Mouse (Mus musculus): ENCODE data around the gene Cdh5.
"Not testable (repeated sequence)": the region's sequence is repeated elsewhere in the genome, so short reads cannot be mapped to it uniquely, and the experiment has no call there.

The Cdh5 gene

DNA sequence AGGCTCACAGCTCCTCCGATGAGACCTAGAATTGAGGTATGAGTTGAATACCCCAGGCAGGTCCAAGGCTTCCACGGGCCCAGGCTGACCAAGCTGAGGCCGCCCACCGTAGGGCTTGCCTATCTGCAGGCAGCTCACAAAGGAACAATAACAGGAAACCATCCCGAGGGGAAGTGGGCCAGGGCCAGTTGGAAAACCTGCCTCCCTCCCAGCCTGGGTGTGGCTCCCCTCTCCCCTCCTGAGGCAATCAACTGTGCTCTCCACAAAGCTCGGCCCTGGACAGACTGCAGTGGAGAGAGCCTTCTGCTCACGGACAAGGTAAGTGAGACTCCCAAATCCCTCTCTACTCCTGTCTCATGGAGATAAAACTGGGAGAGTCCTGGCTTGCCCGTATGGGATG, at the start of gene Cdh5:
TSS of gene Cdh5 (plus strand) at position 211 of the 400 bp plus-strand sequence.
- peak; percentile 88 for DNase-seq

DNA sequence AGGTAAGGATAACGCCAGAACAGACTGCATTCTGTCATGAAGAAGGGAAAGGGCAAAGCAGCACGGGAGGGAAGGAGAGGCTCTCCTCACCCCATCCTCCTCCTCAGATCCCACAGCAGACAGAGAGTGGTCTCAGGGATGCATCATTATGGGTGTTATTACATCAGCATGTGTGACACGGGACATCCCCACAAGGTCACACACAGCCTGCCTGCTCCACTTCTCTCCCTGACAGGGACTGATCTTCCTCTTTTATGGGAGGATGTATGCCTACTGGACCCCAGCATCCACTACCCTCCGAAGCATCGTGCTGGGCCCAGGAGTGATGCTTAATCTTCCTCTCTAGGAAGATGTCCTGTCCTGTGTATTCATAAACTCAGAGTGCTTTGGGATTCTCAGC, 41.5 kb upstream of the Cdh5 start:
- no peak for DNase-seq

DNA sequence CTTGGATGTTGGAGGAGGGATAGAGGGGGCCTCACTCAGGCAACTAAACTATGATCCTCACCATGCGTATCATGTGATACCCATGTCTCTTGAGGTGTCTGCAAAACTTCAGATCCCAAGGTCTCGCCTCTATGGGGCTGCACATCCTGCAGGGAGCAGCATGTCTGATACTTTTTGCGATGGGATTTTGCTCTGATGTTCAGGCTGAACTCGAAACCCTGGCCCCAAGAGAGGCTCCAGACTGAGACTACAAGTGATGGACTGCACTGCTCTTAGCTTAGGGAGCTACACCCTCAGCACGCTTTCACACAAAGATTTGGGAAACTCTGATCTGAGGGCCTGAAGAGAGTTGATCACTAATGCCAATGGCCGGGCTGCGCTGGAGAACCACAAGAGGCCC, 41.0 kb upstream of the Cdh5 start:
- DNase-seq: no peak

- no peak for DNase-seq
Observed at GRCm38 (mm10) chr8:104061048-104061988, 40.1 kb upstream of the Cdh5 start.

- DNase-seq: no peak
Observed at GRCm38 (mm10) chr8:104061989-104062820, 39.2 kb upstream of the Cdh5 start.

DNA sequence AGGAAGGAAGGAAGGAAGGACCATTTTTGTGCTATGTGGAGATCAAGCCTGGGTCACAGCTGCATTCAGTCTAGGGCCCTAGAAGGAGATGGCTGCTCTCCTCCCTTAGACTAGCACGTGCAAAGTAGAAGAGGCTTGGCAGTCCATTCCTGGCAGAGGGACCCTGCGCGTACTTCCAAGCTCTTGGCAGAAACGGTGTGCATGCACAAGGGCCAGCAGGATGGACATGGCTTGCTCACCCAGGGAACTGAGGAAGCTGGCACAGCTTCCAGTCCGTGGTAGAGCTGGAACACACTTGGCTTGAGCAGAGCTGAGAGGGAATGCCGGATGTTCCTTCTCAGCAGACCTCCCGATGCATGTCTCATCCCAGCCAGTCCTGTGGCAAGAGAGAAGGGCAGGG, 36.2 kb upstream of the Cdh5 start:
- no peak for DNase-seq

- DNase-seq: no peak
Observed at GRCm38 (mm10) chr8:104065906-104066518, 35.4 kb upstream of the Cdh5 start.

GRCm38 (mm10) chr8:104067390-104067925, 34.0 kb upstream of the Cdh5 start:
- no peak for DNase-seq

DNA sequence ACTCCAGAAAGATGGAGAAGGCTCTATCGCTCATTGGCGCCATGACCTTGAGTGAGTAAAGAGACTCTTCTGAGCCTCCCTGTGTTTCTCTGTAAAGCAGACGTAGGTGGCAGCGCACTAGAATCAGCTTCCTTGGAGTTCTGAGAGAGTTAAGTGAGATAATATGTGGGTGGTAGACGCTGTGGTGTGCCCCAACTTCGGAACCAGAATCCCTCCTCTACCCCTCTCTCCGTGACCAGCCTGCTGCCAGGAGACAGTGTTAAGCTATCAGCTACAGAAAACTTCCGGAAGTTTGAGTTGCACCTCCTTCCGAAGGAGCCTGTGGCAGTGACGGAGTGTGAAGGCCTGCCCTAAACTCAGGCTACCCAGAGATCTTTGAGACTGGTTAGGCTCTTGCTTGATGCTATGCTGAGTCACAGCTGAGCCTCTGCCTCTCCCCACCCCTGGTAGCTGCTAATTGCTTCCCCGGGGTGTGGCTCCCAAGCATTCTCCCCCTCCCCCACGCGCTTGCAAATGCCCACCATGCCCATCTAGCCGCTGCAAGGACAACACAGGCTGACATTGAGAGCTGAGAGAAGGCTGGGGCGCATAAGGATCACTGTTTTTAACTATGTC, 32.9 kb upstream of the Cdh5 start:
- DNase-seq: no peak

DNA sequence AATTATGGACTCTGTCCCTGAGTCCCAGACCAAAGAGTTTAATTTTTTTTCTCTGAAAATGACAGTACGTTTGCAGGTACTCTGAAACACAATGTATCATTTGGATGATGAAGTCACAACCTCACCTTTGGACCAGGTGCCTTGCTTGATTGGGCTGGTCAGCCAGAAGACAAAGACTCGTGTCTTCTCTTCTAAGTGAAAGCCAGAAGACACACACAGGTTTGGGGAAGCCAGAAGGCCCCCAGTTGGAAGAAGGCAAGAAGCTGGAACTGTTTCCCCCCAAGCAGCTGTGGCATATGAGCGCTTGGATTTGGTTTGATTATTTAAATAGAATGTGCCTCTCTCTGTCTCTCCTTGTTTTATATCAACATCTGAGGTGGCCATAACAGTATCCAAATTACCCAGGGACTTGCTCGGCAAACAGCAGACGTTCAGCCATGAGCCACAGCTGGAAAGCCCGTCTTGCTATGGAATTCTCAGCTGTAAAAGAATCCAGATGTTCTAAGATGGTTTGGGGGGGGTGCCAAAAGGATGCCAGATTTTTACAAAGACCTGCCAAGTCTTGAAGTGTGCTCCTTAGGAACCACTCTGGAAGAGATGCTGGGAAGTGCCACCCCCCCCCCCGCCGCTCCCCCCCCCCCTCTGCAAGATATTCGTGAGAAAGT, 31.1 kb upstream of the Cdh5 start:
- not testable (repeated sequence) for DNase-seq

GRCm38 (mm10) chr8:104070949-104071348, 30.5 kb upstream of the Cdh5 start:
- DNase-seq: no peak

GRCm38 (mm10) chr8:104075079-104075478, 26.3 kb upstream of the Cdh5 start:
- no peak for DNase-seq

DNA sequence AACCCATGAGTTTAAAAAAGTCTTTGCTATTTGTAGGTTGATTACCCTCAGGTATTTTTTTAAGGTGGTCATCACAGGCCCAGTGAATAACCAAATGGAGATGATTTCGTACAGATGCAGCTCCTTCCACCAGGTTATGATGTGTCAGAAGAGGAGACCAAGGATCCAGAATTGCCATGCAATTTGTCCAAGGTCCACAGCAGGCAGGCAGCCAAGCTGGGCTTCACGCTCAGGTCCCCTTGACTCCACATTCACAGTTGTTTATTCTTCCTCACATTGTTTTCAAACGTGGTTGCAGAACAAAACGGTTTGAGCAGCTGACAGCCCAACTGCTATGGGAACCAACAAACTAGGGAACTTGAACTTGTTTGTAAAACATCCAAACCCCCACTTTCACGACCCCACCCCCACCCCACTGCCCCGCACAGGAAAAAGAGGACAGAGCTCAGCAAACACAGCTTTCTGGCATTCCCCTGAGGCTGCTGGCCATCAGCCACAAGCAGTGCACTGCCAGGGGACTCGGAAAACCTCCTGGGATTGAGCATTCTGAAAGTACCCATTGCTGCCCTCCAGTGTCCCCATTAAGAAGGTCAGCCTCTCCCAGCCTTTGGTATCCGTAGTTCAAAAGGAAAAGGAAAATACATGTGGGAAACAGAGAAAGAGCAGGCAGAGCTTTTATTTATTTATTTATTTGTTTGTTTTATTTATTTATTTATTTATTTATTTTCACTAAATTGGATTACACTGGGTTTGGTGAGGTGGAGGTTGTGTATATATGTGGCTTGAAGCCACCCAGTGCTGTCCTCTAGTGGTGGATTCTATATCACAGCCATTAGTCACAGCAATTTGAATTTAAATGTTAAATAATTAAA, 24.6 kb upstream of the Cdh5 start:
- peak; percentile 66 for DNase-seq

GRCm38 (mm10) chr8:104078091-104078490, 23.3 kb upstream of the Cdh5 start:
- no peak for DNase-seq

DNA sequence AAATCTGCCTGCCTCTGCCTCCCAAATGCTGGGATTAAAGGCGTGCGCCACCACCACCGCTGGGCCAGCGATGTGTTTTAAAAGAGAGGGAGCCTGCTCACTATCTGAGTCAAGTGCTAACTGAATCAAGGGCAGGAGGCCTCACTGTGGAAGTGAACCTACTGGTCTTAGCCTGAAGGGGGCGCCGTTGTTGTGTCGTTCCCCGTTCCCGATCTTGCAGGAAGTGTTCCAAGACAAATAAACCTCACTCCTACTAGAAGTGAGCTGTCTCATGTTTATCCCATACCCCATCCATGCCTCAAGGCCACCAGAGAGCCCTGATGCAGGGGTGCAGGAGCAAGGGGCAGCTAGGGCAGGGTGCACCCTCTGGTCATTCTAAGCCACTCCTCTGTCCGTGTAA, 16.1 kb upstream of the Cdh5 start:
- no peak for DNase-seq

DNA sequence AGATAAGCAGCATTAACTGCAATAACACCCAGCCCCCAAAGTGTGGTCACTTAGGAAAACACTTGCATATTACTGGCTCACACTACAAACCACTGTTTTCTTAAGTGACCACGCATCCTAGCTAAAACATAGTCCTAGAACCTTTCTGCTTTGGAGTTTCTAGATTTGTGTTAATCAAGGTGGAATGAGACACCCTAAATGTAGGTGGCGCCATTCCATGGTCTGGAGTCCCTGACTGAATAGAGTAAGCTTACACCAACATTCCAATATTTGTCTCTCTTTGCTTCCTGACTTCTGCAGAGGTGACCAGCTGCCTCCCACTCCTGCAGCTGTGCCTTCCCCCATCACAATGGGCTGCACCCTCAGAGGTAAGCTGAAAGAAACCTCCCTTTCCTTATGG, 14.8 kb upstream of the Cdh5 start:
- no peak for DNase-seq

GRCm38 (mm10) chr8:104087091-104087490, 14.3 kb upstream of the Cdh5 start:
- DNase-seq: no peak

GRCm38 (mm10) chr8:104087878-104088277, 13.5 kb upstream of the Cdh5 start:
- DNase-seq: not testable (repeated sequence)

DNA sequence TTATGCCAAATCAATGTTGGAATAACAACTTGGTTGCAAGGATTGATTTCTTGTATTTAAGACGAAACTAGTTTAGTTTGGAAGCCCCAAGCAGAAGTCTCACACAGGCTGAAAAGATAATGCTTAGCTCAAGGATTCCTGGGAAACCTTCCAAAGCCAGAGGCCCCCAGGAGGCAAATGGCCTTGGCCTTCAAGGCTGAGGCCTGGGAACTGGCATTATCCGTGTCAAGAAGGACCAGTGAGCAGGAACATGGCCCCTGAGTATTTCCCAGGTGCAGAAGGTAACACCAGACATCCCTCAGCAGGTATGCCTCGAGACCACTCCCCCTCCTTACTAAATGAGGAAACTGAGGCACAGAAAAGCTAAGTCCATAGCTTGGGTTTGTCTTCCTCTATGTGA, 12.5 kb upstream of the Cdh5 start:
- no peak for DNase-seq

GRCm38 (mm10) chr8:104090993-104091900, 10.2 kb upstream of the Cdh5 start:
- peak; percentile 55 for DNase-seq
